Mouse (Mus musculus): Measurements from ENCODE around the gene Dnase2a.

DNA sequence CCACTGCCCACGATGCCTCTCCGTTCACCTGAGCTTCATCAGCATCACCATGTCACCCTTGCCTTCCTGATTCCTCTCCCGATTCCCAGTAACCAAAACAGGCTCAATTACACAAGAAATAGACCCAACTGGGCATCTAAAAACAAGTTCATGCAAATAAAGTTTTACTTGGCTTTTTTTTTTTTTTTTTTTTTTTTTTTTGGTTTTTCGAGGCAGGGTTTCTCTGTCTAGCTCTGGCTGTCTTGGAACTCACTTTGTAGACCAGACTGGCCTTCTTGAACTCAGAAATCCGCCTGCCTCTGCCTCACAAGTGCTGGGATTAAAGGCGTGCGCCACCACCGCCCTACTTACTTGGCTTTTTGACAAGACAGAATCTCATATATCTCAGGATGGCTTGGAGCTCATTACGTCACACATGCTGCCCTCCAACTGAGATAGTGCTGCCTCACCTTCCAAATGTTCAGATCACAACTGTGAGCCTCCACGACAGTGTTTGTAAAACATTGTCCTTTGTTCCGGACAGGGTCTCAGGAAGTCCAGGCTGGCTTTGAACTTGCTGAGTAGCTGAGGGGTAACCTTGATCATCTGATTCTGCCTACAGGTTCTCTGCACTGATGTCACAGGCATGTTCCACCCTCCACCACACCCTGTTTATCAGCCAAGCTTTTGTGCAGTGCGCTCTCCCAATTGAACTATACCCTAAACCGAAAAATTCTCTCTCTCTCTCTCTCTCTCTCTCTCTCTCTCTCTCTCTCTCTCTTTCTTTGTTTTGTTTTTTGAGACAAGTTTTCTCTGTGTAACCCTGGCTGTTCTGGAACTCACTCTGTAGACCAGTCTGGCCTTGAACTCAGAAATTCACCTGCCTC lies 29.5 kb downstream of the Dnase2a start:
- TF ChIP-seq POLR2A (IDR thresholded peaks at IDR 0.05; ENCODE audit: control insufficient read depth in 1 of 2, insufficient read depth in 1 of 2, low read depth in 1 of 2, low read length in 2 of 2, poor library complexity in 1 of 2): no peak
- no peak for TF ChIP-seq POLR2AphosphoS5 (IDR thresholded peaks at IDR 0.05; ENCODE audit: borderline replicate concordance, low read depth, low read length)
- TF ChIP-seq MAZ (IDR thresholded peaks at IDR 0.05; ENCODE audit: low read depth, low read length): no peak
- no peak for TF ChIP-seq CTCF (IDR thresholded peaks at IDR 0.05 in 2 of 3, conservative IDR thresholded peaks at IDR 0.05 in 1 of 3; ENCODE audit: control insufficient read depth in 1 of 3, insufficient read depth in 1 of 3, low read depth in 2 of 3, low read length in 3 of 3, poor library complexity in 1 of 3, severe bottlenecking in 1 of 3)
- TF ChIP-seq RAD21 (IDR thresholded peaks at IDR 0.05; ENCODE audit: low read depth, low read length): no peak
- TF ChIP-seq ZC3H11A (IDR thresholded peaks at IDR 0.05; ENCODE audit: low read depth, low read length): no peak
- no peak for TF ChIP-seq MYB (IDR thresholded peaks at IDR 0.05; ENCODE audit: low read depth, low read length)
- no peak for TF ChIP-seq POLR2AphosphoS2 (IDR thresholded peaks at IDR 0.05; ENCODE audit: low read length)
- TF ChIP-seq CHD2 (IDR thresholded peaks at IDR 0.05; ENCODE audit: low read length): no peak
- TF ChIP-seq MAX (IDR thresholded peaks at IDR 0.05; ENCODE audit: low read length): no peak
- no peak for TF ChIP-seq TBP (IDR thresholded peaks at IDR 0.05; ENCODE audit: low read depth, low read length)
- TF ChIP-seq USF2 (IDR thresholded peaks at IDR 0.05; ENCODE audit: borderline replicate concordance in 1 of 2, insufficient read depth in 1 of 2, low read depth in 1 of 2, low read length in 2 of 2): no peak
- no peak for TF ChIP-seq SMC3 (IDR thresholded peaks at IDR 0.05; ENCODE audit: low read depth, low read length)
- 0 out of 2 replicates have a peak, but pooled peaks have one; percentile 16 for TF ChIP-seq GATA1 (IDR thresholded peaks at IDR 0.05; ENCODE audit: low read depth, low read length)
